Mouse (Mus musculus): ENCODE data around the gene Sphk1. TPM values are rescaled to one million over a fixed set of nuclear protein-coding genes. Genes with fewer than 3 reads are reported as not detected.

The Sphk1 gene
- total and polyA plus RNA-seq, 2 experiments from 2014 or later = 17.9 to 29.7 TPM

GRCm38 (mm10) chr11:116506151-116506875 lies 24.4 kb upstream of the Sphk1 start:
- H3K4me2 ChIP-seq (ENCODE audit: low read depth, low read length) = no peak overlapping the region
- H3K36me3 ChIP-seq (ENCODE audit: insufficient read depth, low read length) = no peaks in the 10 kb centered on the region
- H3K9me3 ChIP-seq (ENCODE audit: low read length) = no peaks in the 10 kb centered on the region
- no peak overlapping the region for H3K27ac ChIP-seq
- 82% methylated on average over 17 of the region's 17 CpGs for WGBS
- H3K27me3 ChIP-seq (ENCODE audit: insufficient read depth, low read length) = no peaks in the 10 kb centered on the region
- DNase-seq (ENCODE audit: low spot score) = no peak
- TF ChIP-seq CTCF (IDR thresholded peaks at IDR 0.05; ENCODE audit: low read depth) = no peak
- ATAC-seq = no peak
- H3K4me3 ChIP-seq (ENCODE audit: low read length) = no peak overlapping the region
- no peaks in the 10 kb centered on the region for H3K4me1 ChIP-seq (ENCODE audit: insufficient read depth, low read length)
- H3K9ac ChIP-seq (replicated peaks; ENCODE audit: low read length) = no peak overlapping the region

GRCm38 (mm10) chr11:116508689-116509088 lies 22.0 kb upstream of the Sphk1 start:
- H3K4me2 ChIP-seq (ENCODE audit: low read depth, low read length) = no peak overlapping the region
- H3K27ac ChIP-seq = no peak overlapping the region
- no peak for TF ChIP-seq CTCF (IDR thresholded peaks at IDR 0.05; ENCODE audit: low read depth)
- no peaks in the 10 kb centered on the region for H3K9me3 ChIP-seq (ENCODE audit: low read length)
- H3K4me1 ChIP-seq (ENCODE audit: insufficient read depth, low read length) = no peaks in the 10 kb centered on the region
- H3K36me3 ChIP-seq (ENCODE audit: insufficient read depth, low read length) = no peaks in the 10 kb centered on the region
- no peak overlapping the region for H3K4me3 ChIP-seq (ENCODE audit: low read length)
- ATAC-seq (no peak), DNase-seq (ENCODE audit: low spot score) (no peak)
- no peak overlapping the region for H3K9ac ChIP-seq (replicated peaks; ENCODE audit: low read length)
- 72% methylated on average over 2 of the region's 2 CpGs for WGBS
- H3K27me3 ChIP-seq (ENCODE audit: insufficient read depth, low read length) = no peaks in the 10 kb centered on the region

GRCm38 (mm10) chr11:116511301-116511868 lies 19.3 kb upstream of the Sphk1 start:
- Histone ChIP-seq H3K4me1 (ENCODE audit: insufficient read depth, low read length) (no peaks in the 10 kb centered on the region), H3K36me3 (ENCODE audit: insufficient read depth, low read length) (no peaks in the 10 kb centered on the region), H3K9me3 (ENCODE audit: low read length) (no peaks in the 10 kb centered on the region), H3K9ac (replicated peaks; ENCODE audit: low read length) (no peak overlapping the region), H3K4me3 (ENCODE audit: low read length) (no peak overlapping the region), H3K27ac (no peak overlapping the region), H3K27me3 (ENCODE audit: insufficient read depth, low read length) (no peaks in the 10 kb centered on the region), H3K4me2 (ENCODE audit: low read depth, low read length) (no peak overlapping the region)
- 72% methylated on average over 7 of the region's 7 CpGs for WGBS
- no peak for ATAC-seq
- TF ChIP-seq CTCF (IDR thresholded peaks at IDR 0.05; ENCODE audit: low read depth) = no peak
- no peak for DNase-seq (ENCODE audit: low spot score)

- no peak overlapping the region for H3K27ac ChIP-seq
- H3K4me2 ChIP-seq (ENCODE audit: low read depth, low read length) = no peak overlapping the region
- H3K9me3 ChIP-seq (ENCODE audit: low read length) = no peaks in the 10 kb centered on the region
- no peak overlapping the region for H3K4me3 ChIP-seq (ENCODE audit: low read length)
- no peak for TF ChIP-seq CTCF (IDR thresholded peaks at IDR 0.05; ENCODE audit: low read depth)
- H3K4me1 ChIP-seq (ENCODE audit: insufficient read depth, low read length) = no peaks in the 10 kb centered on the region
- no peak for DNase-seq (ENCODE audit: low spot score)
- no peaks in the 10 kb centered on the region for H3K36me3 ChIP-seq (ENCODE audit: insufficient read depth, low read length)
- no peaks in the 10 kb centered on the region for H3K27me3 ChIP-seq (ENCODE audit: insufficient read depth, low read length)
- ATAC-seq = no peak
- H3K9ac ChIP-seq (replicated peaks; ENCODE audit: low read length) = no peak overlapping the region
- 92% methylated on average over 7 of the region's 7 CpGs for WGBS
Observed at GRCm38 (mm10) chr11:116512154-116512553, 18.6 kb upstream of the Sphk1 start.

- H3K4me3 ChIP-seq (ENCODE audit: low read length) = no peak overlapping the region
- H3K4me1 ChIP-seq (ENCODE audit: insufficient read depth, low read length) = no peaks in the 10 kb centered on the region
- H3K27ac ChIP-seq = no peak overlapping the region
- no peak overlapping the region for H3K9ac ChIP-seq (replicated peaks; ENCODE audit: low read length)
- no peaks in the 10 kb centered on the region for H3K9me3 ChIP-seq (ENCODE audit: low read length)
- 83% methylated on average over 6 of the region's 6 CpGs for WGBS
- ATAC-seq = no peak
- TF ChIP-seq CTCF (IDR thresholded peaks at IDR 0.05; ENCODE audit: low read depth) = no peak
- no peaks in the 10 kb centered on the region for H3K36me3 ChIP-seq (ENCODE audit: insufficient read depth, low read length)
- DNase-seq (ENCODE audit: low spot score) = no peak
- no peak overlapping the region for H3K4me2 ChIP-seq (ENCODE audit: low read depth, low read length)
- no peaks in the 10 kb centered on the region for H3K27me3 ChIP-seq (ENCODE audit: insufficient read depth, low read length)
Observed at GRCm38 (mm10) chr11:116512987-116513386, 17.7 kb upstream of the Sphk1 start.

- Histone ChIP-seq H3K4me3 (ENCODE audit: low read length) (no peak overlapping the region), H3K4me2 (ENCODE audit: low read depth, low read length) (no peak overlapping the region), H3K36me3 (ENCODE audit: insufficient read depth, low read length) (no peaks in the 10 kb centered on the region), H3K27ac (no peak overlapping the region), H3K4me1 (ENCODE audit: insufficient read depth, low read length) (no peaks in the 10 kb centered on the region), H3K9ac (replicated peaks; ENCODE audit: low read length) (no peak overlapping the region), H3K9me3 (ENCODE audit: low read length) (no peaks in the 10 kb centered on the region), H3K27me3 (ENCODE audit: insufficient read depth, low read length) (no peaks in the 10 kb centered on the region)
- 77% methylated on average over 4 of the region's 4 CpGs for WGBS
- no peak for TF ChIP-seq CTCF (IDR thresholded peaks at IDR 0.05; ENCODE audit: low read depth)
- no peak for ATAC-seq
- DNase-seq (ENCODE audit: low spot score) = no peak
Observed at GRCm38 (mm10) chr11:116513531-116514038, 17.1 kb upstream of the Sphk1 start.
